Mouse (Mus musculus) MEL (cell line): Measurements from ENCODE around the gene Gpatch2. TPM values are rescaled to one million over a fixed set of nuclear protein-coding genes. Genes with fewer than 3 reads are reported as not detected.
A peak's percentile ranks its signal among the peaks of the same experiment; 100 is the strongest.

ENCODE experiments used
- DNase-seq: peaks from one replicate; pipeline ENCODE4 v3.0.0; 2011; ENCODE audit warnings: low read depth, low spot score
- H3K27ac ChIP-seq: 2 replicates; pipeline ENCODE4 v1.5.1; 2012; ENCODE audit warnings: low read depth, mild to moderate bottlenecking, control low read depth, low read length, moderate library complexity; ENCODE audit not compliant: control insufficient read depth
- H3K27me3 ChIP-seq, 2 experiments: fragments of 150-350 bp in 1 of 2; sonication (generic) in 1 of 2; 2 replicates each; pipeline ENCODE4 v1.6.1; 2012; ENCODE audit warnings: low read length in 2 of 2, mild to moderate bottlenecking in 2 of 2, improper control_type of control experiment in 1 of 2, moderate library complexity in 1 of 2; ENCODE audit not compliant: insufficient read depth in 2 of 2, control insufficient read depth in 1 of 2
- H3K36me3 ChIP-seq, 2 experiments: 2 replicates each; pipeline ENCODE4 v1.6.1; 2012 to 2014; ENCODE audit warnings: low read length in 2 of 2, improper control_type of control experiment in 1 of 2, inconsistent platforms in 1 of 2, mild to moderate bottlenecking in 1 of 2; ENCODE audit not compliant: insufficient read depth in 2 of 2, control insufficient read depth in 1 of 2
- H3K4me1 ChIP-seq, 2 experiments: fragments of 150-350 bp in 1 of 2; sonication (generic) in 1 of 2; 2 replicates each; pipeline ENCODE4 v1.6.1; 2012; ENCODE audit warnings: low read length in 2 of 2, improper control_type of control experiment in 1 of 2, mild to moderate bottlenecking in 1 of 2; ENCODE audit not compliant: insufficient read depth in 2 of 2, control insufficient read depth in 1 of 2
- H3K4me3 ChIP-seq, 2 experiments: fragments of 150-350 bp in 1 of 2; sonication (generic) in 1 of 2; 2 replicates each; pipeline ENCODE4 v1.5.1; 2012; ENCODE audit warnings: low read depth in 2 of 2, low read length in 2 of 2, mild to moderate bottlenecking in 2 of 2, moderate library complexity in 2 of 2, control low read depth in 1 of 2, improper control_type of control experiment in 1 of 2; ENCODE audit not compliant: control insufficient read depth in 1 of 2, insufficient read depth in 1 of 2
- H3K79me2 ChIP-seq: 2 replicates; pipeline ENCODE4 v1.6.1; 2012; ENCODE audit warnings: mild to moderate bottlenecking, low read length, moderate library complexity; ENCODE audit not compliant: control insufficient read depth, poor library complexity, insufficient read depth
- H3K9ac ChIP-seq: 2 replicates; pipeline ENCODE4 v1.6.1; 2012; ENCODE audit warnings: low read depth, mild to moderate bottlenecking, control low read depth, low read length, moderate library complexity; ENCODE audit not compliant: control insufficient read depth, poor library complexity, severe bottlenecking
- H3K9me3 ChIP-seq: fragments of 150-350 bp; sonication (generic); replicated peaks from 2 replicates; pipeline ENCODE4 v1.6.1; 2012; ENCODE audit warnings: mild to moderate bottlenecking, low read length, improper control_type of control experiment, moderate library complexity; ENCODE audit not compliant: insufficient read depth
- BHLHE40 ChIP-seq: IDR thresholded peaks from 2 replicates; pipeline ENCODE4 v1.6.1; 2012; ENCODE audit warnings: low read depth, mild to moderate bottlenecking, inconsistent platforms, low read length, improper control_type of control experiment, borderline replicate concordance
- CHD1 ChIP-seq: IDR thresholded peaks from 2 replicates; pipeline ENCODE4 v1.6.1; 2012; ENCODE audit warnings: low read depth, mild to moderate bottlenecking, inconsistent platforms, low read length, improper control_type of control experiment
- E2F4 ChIP-seq: IDR thresholded peaks from 2 replicates; pipeline ENCODE4 v1.6.1; 2011; ENCODE audit warnings: low read depth, low read length, improper control_type of control experiment, borderline replicate concordance
- EP300 ChIP-seq, 2 experiments: IDR thresholded peaks; 2 replicates each; pipeline ENCODE4 v1.6.1; 2011; ENCODE audit warnings: improper control_type of control experiment in 2 of 2, low read length in 2 of 2, low read depth in 1 of 2, mild to moderate bottlenecking in 1 of 2
- GABPA ChIP-seq: IDR thresholded peaks from 2 replicates; pipeline ENCODE4 v1.6.1; 2012; ENCODE audit warnings: low read depth, mild to moderate bottlenecking, inconsistent platforms, low read length, improper control_type of control experiment, moderate library complexity
- HCFC1 ChIP-seq: IDR thresholded peaks from 2 replicates; pipeline ENCODE4 v1.6.1; 2012; ENCODE audit warnings: low read depth, mild to moderate bottlenecking, inconsistent platforms, low read length, improper control_type of control experiment, moderate library complexity
- JUND ChIP-seq: IDR thresholded peaks from 2 replicates; pipeline ENCODE4 v1.6.1; 2011; ENCODE audit warnings: low read depth, mild to moderate bottlenecking, improper control_type of control experiment, low read length
- MAFK ChIP-seq: IDR thresholded peaks from 2 replicates; pipeline ENCODE4 v1.6.1; 2011; ENCODE audit warnings: low read depth, mild to moderate bottlenecking, low read length, improper control_type of control experiment, borderline replicate concordance
- MEF2A ChIP-seq: IDR thresholded peaks from 2 replicates; pipeline ENCODE4 v1.6.1; 2014; ENCODE audit warnings: low read depth, mild to moderate bottlenecking, inconsistent platforms, low read length, improper control_type of control experiment; ENCODE audit not compliant: poor library complexity, insufficient replicate concordance, severe bottlenecking; ENCODE audit errors: extremely low read depth
- MXI1 ChIP-seq: IDR thresholded peaks from 2 replicates; pipeline ENCODE4 v1.6.1; 2011; ENCODE audit warnings: mild to moderate bottlenecking, low read depth, low read length, improper control_type of control experiment
- MYB ChIP-seq: IDR thresholded peaks from 2 replicates; pipeline ENCODE4 v1.6.1; 2011; ENCODE audit warnings: mild to moderate bottlenecking, low read depth, low read length, improper control_type of control experiment
- POLR2A ChIP-seq, 2 experiments: IDR thresholded peaks; 2 replicates each; pipeline ENCODE4 v1.6.1; 2011 to 2012; ENCODE audit warnings: low read length in 2 of 2, mild to moderate bottlenecking in 2 of 2, control low read depth in 1 of 2, improper control_type of control experiment in 1 of 2, low read depth in 1 of 2, moderate library complexity in 1 of 2; ENCODE audit not compliant: control insufficient read depth in 1 of 2, insufficient read depth in 1 of 2, poor library complexity in 1 of 2
- POLR2AphosphoS2 ChIP-seq: IDR thresholded peaks from 2 replicates; pipeline ENCODE4 v1.6.1; 2011; ENCODE audit warnings: low read length, improper control_type of control experiment
- RAD21 ChIP-seq: IDR thresholded peaks from 2 replicates; pipeline ENCODE4 v1.6.1; 2011; ENCODE audit warnings: mild to moderate bottlenecking, low read depth, low read length, improper control_type of control experiment
- RCOR1 ChIP-seq: IDR thresholded peaks from 2 replicates; pipeline ENCODE4 v1.6.1; 2012; ENCODE audit warnings: low read depth, mild to moderate bottlenecking, inconsistent platforms, low read length, improper control_type of control experiment
- SMC3 ChIP-seq: IDR thresholded peaks from 2 replicates; pipeline ENCODE4 v1.6.1; 2011; ENCODE audit warnings: low read depth, low read length, improper control_type of control experiment
- TAL1 ChIP-seq: IDR thresholded peaks from 2 replicates; pipeline ENCODE4 v1.6.1; 2012; ENCODE audit warnings: mild to moderate bottlenecking, inconsistent platforms, low read length, moderate library complexity, mixed read lengths
- UBTF ChIP-seq: IDR thresholded peaks from 2 replicates; pipeline ENCODE4 v1.6.1; 2012; ENCODE audit warnings: low read depth, mild to moderate bottlenecking, inconsistent platforms, low read length, improper control_type of control experiment, moderate library complexity, borderline replicate concordance; ENCODE audit not compliant: insufficient read depth
- USF2 ChIP-seq, 2 experiments: IDR thresholded peaks; 2 replicates each; pipeline ENCODE4 v1.6.1; 2011 to 2012; ENCODE audit warnings: improper control_type of control experiment in 2 of 2, low read length in 2 of 2, borderline replicate concordance in 1 of 2, inconsistent platforms in 1 of 2, low read depth in 1 of 2, mild to moderate bottlenecking in 1 of 2; ENCODE audit not compliant: insufficient read depth in 1 of 2
- ZKSCAN1 ChIP-seq: IDR thresholded peaks from 2 replicates; pipeline ENCODE4 v1.6.1; 2012; ENCODE audit warnings: low read depth, mild to moderate bottlenecking, inconsistent platforms, low read length, improper control_type of control experiment, moderate library complexity
- polyA plus RNA-seq, 2 experiments: library from polyadenylated mRNA; stranded (reverse) in 1 of 2; unstranded in 1 of 2; fragments of >175 nt in 1 of 2; fragments of >200 nt in 1 of 2; gene quantifications; 2 replicates each; pipeline versions ENCODE4 v1.2.1 to v1.2.4; 2012; ENCODE audit warnings: low replicate concordance in 2 of 2, low read depth in 1 of 2; ENCODE audit not compliant: insufficient read length in 2 of 2, insufficient read depth in 1 of 2, missing spikeins in 1 of 2
- total RNA-seq: library from RNA; depleted of rRNA; stranded (reverse); fragments of 300-350 nt; gene quantifications from 2 replicates; pipeline ENCODE4 v1.2.3, GENCODE M21; 2012

Gpatch2 gene
- total and polyA plus RNA-seq, 3 experiments, result 14.5 to 15.3 TPM; not detected in 1

DNA sequence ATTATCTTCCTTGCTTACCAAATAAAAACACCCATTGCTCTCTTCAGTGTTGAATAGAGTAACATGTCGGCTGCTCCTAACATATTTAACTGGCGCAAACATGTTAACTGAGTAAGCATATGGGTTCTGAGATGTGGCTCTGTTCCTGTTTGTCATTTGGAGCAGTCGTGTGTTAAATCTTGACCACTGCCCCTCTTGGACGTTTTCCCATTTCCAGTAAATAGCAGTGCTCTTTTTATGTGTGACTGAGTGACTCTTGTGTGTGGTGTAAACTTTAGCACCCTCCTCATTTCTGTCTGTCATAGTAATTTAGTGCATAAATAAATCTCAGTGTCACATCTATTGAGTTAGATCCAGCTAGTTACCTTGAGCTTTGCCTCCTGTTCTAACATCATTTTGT, 52.3 kb downstream of the Gpatch2 start:
- Histone ChIP-seq H3K79me2 (no peaks in the 10 kb centered on the region), H3K36me3 (no peaks in the 10 kb centered on the region), H3K4me3 (no peak overlapping the region), H3K9ac (no peak overlapping the region), H3K9me3 (no peaks in the 10 kb centered on the region), H3K27me3 (no peaks in the 10 kb centered on the region), H3K27ac (no peak overlapping the region), H3K4me1 (no peaks in the 10 kb centered on the region; a peak in 1 of 4 replicates)
- TF ChIP-seq SMC3, result no peak
- TF ChIP-seq EP300 (IDR thresholded peaks at IDR 0.05; ENCODE audit: low read depth in 1 of 2, low read length in 2 of 2), result no peak
- TF ChIP-seq CHD1, result no peak
- TF ChIP-seq USF2 (IDR thresholded peaks at IDR 0.05; ENCODE audit: borderline replicate concordance in 1 of 2, insufficient read depth in 1 of 2, low read depth in 1 of 2, low read length in 2 of 2), result no peak
- no peak for TF ChIP-seq UBTF
- no peak for TF ChIP-seq MEF2A
- no peak for TF ChIP-seq RAD21
- TF ChIP-seq MXI1, result no peak
- no peak for TF ChIP-seq E2F4
- no peak for TF ChIP-seq POLR2AphosphoS2
- TF ChIP-seq TAL1, result no peak
- TF ChIP-seq ZKSCAN1, result no peak
- TF ChIP-seq RCOR1, result no peak
- no peak for DNase-seq

DNA sequence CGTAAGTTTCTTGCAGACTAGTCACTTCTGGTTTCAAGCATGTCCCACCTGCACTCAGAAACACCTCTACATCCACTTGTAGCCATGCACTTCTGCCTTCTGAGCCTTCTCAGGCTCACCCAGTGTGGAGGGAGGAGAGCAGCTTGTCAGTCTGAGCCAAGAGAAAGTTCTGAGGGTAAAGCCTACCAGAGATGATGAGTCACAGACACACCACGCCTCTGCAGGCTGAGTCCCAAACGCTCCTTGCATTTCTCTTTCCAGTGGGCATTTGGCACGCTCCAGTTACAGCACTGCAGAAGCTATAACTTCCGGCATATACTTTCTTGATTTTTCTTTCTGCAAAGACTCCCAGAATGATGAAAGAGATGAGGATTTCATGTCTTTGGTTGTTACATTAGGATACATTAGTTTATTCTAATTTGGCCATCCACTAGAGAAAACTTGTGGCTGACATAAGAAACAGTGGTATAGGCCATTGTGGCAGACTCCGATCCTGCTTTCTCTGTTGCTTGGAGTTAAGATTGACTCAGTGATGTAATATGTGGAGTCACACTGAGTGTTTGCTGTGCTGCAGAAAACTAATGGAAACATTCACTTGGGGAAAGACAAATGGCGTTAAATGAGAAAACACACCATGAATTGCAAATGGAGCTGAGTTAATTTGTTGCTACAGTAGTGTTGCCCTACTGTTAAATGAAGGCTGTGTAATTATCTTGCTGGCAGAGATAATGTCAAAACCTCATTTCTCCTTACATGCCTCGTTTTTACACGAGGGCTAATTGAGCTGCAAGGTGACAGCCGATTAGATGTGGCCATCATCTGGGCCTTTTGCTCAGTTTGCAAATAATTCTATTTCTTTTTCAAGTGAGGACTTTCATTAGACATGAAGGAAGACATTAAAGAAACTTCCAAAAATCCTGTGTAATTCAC, 55.3 kb downstream of the Gpatch2 start:
- H3K4me1 ChIP-seq, result no peaks in the 10 kb centered on the region; a peak in 1 of 4 replicates
- no peaks in the 10 kb centered on the region for H3K27me3 ChIP-seq
- H3K9ac ChIP-seq, result no peak overlapping the region
- peak; percentile 27 for DNase-seq
- H3K36me3 ChIP-seq, result no peaks in the 10 kb centered on the region
- no peak overlapping the region for H3K27ac ChIP-seq
- H3K4me3 ChIP-seq, result no peak overlapping the region
- H3K9me3 ChIP-seq, result no peaks in the 10 kb centered on the region
- no peaks in the 10 kb centered on the region for H3K79me2 ChIP-seq
- TF ChIP-seq E2F4 (no peak), TAL1 (no peak), MYB (no peak), CHD1 (no peak), POLR2A (IDR thresholded peaks at IDR 0.05; ENCODE audit: control insufficient read depth in 1 of 2, insufficient read depth in 1 of 2, low read depth in 1 of 2, low read length in 2 of 2, poor library complexity in 1 of 2) (no peak), RCOR1 (no peak), JUND (no peak), MXI1 (no peak), MAFK (no peak), MEF2A (no peak), GABPA (no peak), HCFC1 (no peak), BHLHE40 (no peak)
